Mouse (Mus musculus) limb, embryonic 13.5 days (tissue): Measurements from ENCODE around the gene Cebpa. TPM values are rescaled to one million over a fixed set of nuclear protein-coding genes. Genes with fewer than 3 reads are reported as not detected.
A peak's percentile ranks its signal among the peaks of the same experiment; 100 is the strongest.

Experiments
- ATAC-seq: fragments of 200-750 bp; cut with Nextera tagmentation; 2 replicates; pipeline ENCODE4 v1.8.0; 2017; ENCODE audit warnings: low read depth, moderate number of reproducible peaks, moderate TSS enrichment; ENCODE audit not compliant: low FRiP score
- H3K27ac ChIP-seq: fragments of 300-500 bp; sonication (generic); 2 replicates; pipeline ENCODE4 v1.5.1; 2015; ENCODE audit warnings: inconsistent platforms, mild to moderate bottlenecking, moderate library complexity
- H3K27me3 ChIP-seq: fragments of 300-500 bp; sonication (generic); 2 replicates; pipeline ENCODE4 v1.6.1; 2015; ENCODE audit warnings: mild to moderate bottlenecking, inconsistent platforms
- H3K36me3 ChIP-seq: fragments of 300-500 bp; sonication (generic); 2 replicates; pipeline ENCODE4 v1.6.1; 2015; ENCODE audit warnings: inconsistent platforms, mild to moderate bottlenecking, moderate library complexity
- H3K4me1 ChIP-seq: fragments of 300-500 bp; sonication (generic); 2 replicates; pipeline ENCODE4 v1.6.1; 2015; ENCODE audit warnings: inconsistent platforms
- H3K4me2 ChIP-seq: fragments of 300-500 bp; sonication (generic); replicated peaks from 2 replicates; pipeline ENCODE4 v1.6.1; 2015; ENCODE audit warnings: inconsistent platforms, mild to moderate bottlenecking, moderate library complexity
- H3K4me3 ChIP-seq: fragments of 300-500 bp; sonication (generic); 2 replicates; pipeline ENCODE4 v1.5.1; 2015; ENCODE audit warnings: moderate library complexity, mild to moderate bottlenecking, inconsistent platforms
- H3K9ac ChIP-seq: fragments of 300-500 bp; sonication (generic); 2 replicates; pipeline ENCODE4 v1.6.1; 2015; ENCODE audit warnings: mild to moderate bottlenecking, inconsistent platforms
- H3K9me3 ChIP-seq: fragments of 300-500 bp; sonication (generic); 2 replicates; pipeline ENCODE4 v1.6.1; 2016; ENCODE audit warnings: inconsistent platforms
- WGBS: fragments of 180-500 bp; shearing (Covaris S2); methylation state at CpG from one replicate; pipeline ENCODE4 v1.1.7; 2015; 5-methylcytosine and 5-hydroxymethylcytosine counted together
- microRNA-seq: library from miRNA; unstranded; fragments of <30 nt; microRNA quantifications from one replicate; pipeline ENCODE4, GENCODE M21; 2016
- polyA plus RNA-seq: library from polyadenylated mRNA; unstranded; fragments of >200 nt; fragmentation: Nextera tagmentation; extraction: Ambion mirVana; gene quantifications from 2 replicates; pipeline ENCODE4 v1.2.1, GENCODE M21; 2015

Gene Cebpa
- polyA plus RNA-seq, 1 experiment from 2014 or later = 2.2 TPM

- no peak for ATAC-seq
- Histone ChIP-seq H3K9ac (no peak overlapping the region), H3K27ac (no peak overlapping the region), H3K4me1 (peaks cover 7% of the 10 kb centered on the region; the same call in 1 of the 2 replicates), H3K36me3 (no peaks in the 10 kb centered on the region), H3K4me3 (no peak overlapping the region), H3K27me3 (peaks cover 11% of the 10 kb centered on the region; the same call in 1 of the 2 replicates), H3K9me3 (no peaks in the 10 kb centered on the region), H3K4me2 (no peak overlapping the region)
- 67% methylated on average over 16 of the region's 16 CpGs for WGBS
Measured at GRCm38 (mm10) chr7:35156561-35157477, 37.7 kb downstream of the Cebpa start.

- Histone ChIP-seq H3K9me3 (no peaks in the 10 kb centered on the region), H3K4me2 (no peak overlapping the region), H3K4me1 (peaks cover 1% of the 10 kb centered on the region; the same call in 1 of the 2 replicates), H3K27me3 (peaks cover 11% of the 10 kb centered on the region; the same call in 1 of the 2 replicates), H3K36me3 (no peaks in the 10 kb centered on the region), H3K4me3 (no peak overlapping the region), H3K27ac (no peak overlapping the region), H3K9ac (no peak overlapping the region)
- WGBS = 68% methylated on average over 2 of the region's 3 CpGs
- ATAC-seq = no peak
Measured at GRCm38 (mm10) chr7:35157512-35157911, 38.4 kb downstream of the Cebpa start.

- Histone ChIP-seq H3K36me3 (no peaks in the 10 kb centered on the region), H3K9me3 (no peaks in the 10 kb centered on the region), H3K4me3 (no peak overlapping the region), H3K9ac (no peak overlapping the region), H3K4me2 (no peak overlapping the region), H3K4me1 (no peaks in the 10 kb centered on the region), H3K27ac (no peak overlapping the region), H3K27me3 (no peaks in the 10 kb centered on the region)
- no peak for ATAC-seq
- 72% methylated on average over 6 of the region's 6 CpGs for WGBS
Measured at GRCm38 (mm10) chr7:35162443-35162842, 43.4 kb downstream of the Cebpa start.

- Histone ChIP-seq H3K9ac (no peak overlapping the region), H3K4me1 (no peaks in the 10 kb centered on the region), H3K4me3 (no peak overlapping the region), H3K36me3 (no peaks in the 10 kb centered on the region), H3K27me3 (no peaks in the 10 kb centered on the region), H3K4me2 (no peak overlapping the region), H3K9me3 (no peaks in the 10 kb centered on the region), H3K27ac (no peak overlapping the region)
- no peak for ATAC-seq
- 77% methylated on average over 7 of the region's 7 CpGs for WGBS
Measured at GRCm38 (mm10) chr7:35163600-35163999, 44.5 kb downstream of the Cebpa start.

GRCm38 (mm10) chr7:35164131-35164530 is 45.0 kb downstream of the Cebpa start:
- no peak for ATAC-seq
- no peak overlapping the region for H3K4me3 ChIP-seq
- no peak overlapping the region for H3K9ac ChIP-seq
- no peaks in the 10 kb centered on the region for H3K36me3 ChIP-seq
- no peaks in the 10 kb centered on the region for H3K9me3 ChIP-seq
- WGBS = 59% methylated on average over 6 of the region's 6 CpGs
- H3K27ac ChIP-seq = no peak overlapping the region
- H3K4me1 ChIP-seq = no peaks in the 10 kb centered on the region
- H3K27me3 ChIP-seq = no peaks in the 10 kb centered on the region
- H3K4me2 ChIP-seq = no peak overlapping the region

GRCm38 (mm10) chr7:35166988-35167387 is 47.9 kb downstream of the Cebpa start:
- no peaks in the 10 kb centered on the region for H3K36me3 ChIP-seq

GRCm38 (mm10) chr7:35167925-35168324 is 48.8 kb downstream of the Cebpa start:
- 66% methylated on average over 2 of the region's 2 CpGs for WGBS
- H3K9me3 ChIP-seq = no peaks in the 10 kb centered on the region
- no peak for ATAC-seq
- H3K9ac ChIP-seq = no peak overlapping the region
- H3K27ac ChIP-seq = no peak overlapping the region
- H3K36me3 ChIP-seq = no peaks in the 10 kb centered on the region
- 0 out of 2 replicates have a peak, but pooled peaks cover 2% of the 10 kb centered on the region for H3K4me1 ChIP-seq
- H3K4me2 ChIP-seq = no peak overlapping the region
- H3K27me3 ChIP-seq = peaks cover 27% of the 10 kb centered on the region
- H3K4me3 ChIP-seq = no peak overlapping the region

More at GRCm38 (mm10) chr7:35166988-35167387, 47.9 kb downstream of the Cebpa start:
- H3K27ac ChIP-seq = no peak overlapping the region
- no peak overlapping the region for H3K4me2 ChIP-seq
- no peak overlapping the region for H3K4me3 ChIP-seq
- WGBS = 75% methylated on average over 5 of the region's 5 CpGs
- peaks cover 20% of the 10 kb centered on the region for H3K27me3 ChIP-seq
- no peak overlapping the region for H3K9ac ChIP-seq
- H3K4me1 ChIP-seq = no peaks in the 10 kb centered on the region
- ATAC-seq = no peak
- H3K9me3 ChIP-seq = no peaks in the 10 kb centered on the region

- 0 out of 2 replicates have a peak, but pooled peaks have one; percentile 12 for ATAC-seq
- H3K4me2 ChIP-seq = no peak overlapping the region
- no peak overlapping the region for H3K9ac ChIP-seq
- H3K27ac ChIP-seq = no peak overlapping the region
- H3K4me1 ChIP-seq = 0 out of 2 replicates have a peak, but pooled peaks cover 2% of the 10 kb centered on the region
- no peaks in the 10 kb centered on the region for H3K36me3 ChIP-seq
- H3K27me3 ChIP-seq = peaks cover 41% of the 10 kb centered on the region
- 15% methylated on average over 6 of the region's 6 CpGs for WGBS
- no peak overlapping the region for H3K4me3 ChIP-seq
- no peaks in the 10 kb centered on the region for H3K9me3 ChIP-seq
Measured at GRCm38 (mm10) chr7:35169341-35169740, 50.2 kb downstream of the Cebpa start.

Small RNA genes within 50 kb of the gene (microRNA-seq; reads per million reads assigned to microRNA genes)
- gene Gm25033 = not detected

Other genes starting within 250 kb of the Cebpa start
- 62.6 and 65.0 TPM in 2 replicates for gene Pepd, start 206.9 kb upstream of the Cebpa start, polyA plus RNA-seq
- 42.5 and 45.6 TPM in 2 replicates for gene Cebpg, start 62.7 kb upstream of the Cebpa start, polyA plus RNA-seq
- 1.4 and 2.0 TPM in 2 replicates for gene Slc7a10, start 67.1 kb downstream of the Cebpa start, polyA plus RNA-seq
- gene Lrp3, start 96.2 kb downstream of the Cebpa start, polyA plus RNA-seq = 8.9 and 9.6 TPM in 2 replicates
- 20.0 and 20.9 TPM in 2 replicates for gene Gpatch1, start 199.1 kb downstream of the Cebpa start, polyA plus RNA-seq
- 2.6 and 2.7 TPM in 2 replicates for gene Rhpn2, start 214.9 kb downstream of the Cebpa start, polyA plus RNA-seq